Mouse (Mus musculus) hindbrain, embryonic 15.5 days (tissue): ENCODE results near the gene Timp3. TPM values are rescaled to one million over a fixed set of nuclear protein-coding genes. Genes with fewer than 3 reads are reported as not detected.

Experiments
- ATAC-seq: fragments of 200-750 bp; cut with Nextera tagmentation; 2 replicates; pipeline ENCODE4 v1.8.0; 2017; ENCODE audit warnings: low read depth, moderate number of reproducible peaks, moderate TSS enrichment; ENCODE audit not compliant: low FRiP score
- H3K27ac ChIP-seq: fragments of 300-500 bp; sonication (generic); replicated peaks from 2 replicates; pipeline ENCODE4 v1.5.1; 2015; ENCODE audit warnings: mild to moderate bottlenecking, inconsistent platforms
- H3K27me3 ChIP-seq: fragments of 300-500 bp; sonication (generic); 2 replicates; pipeline ENCODE4 v1.6.1; 2015; ENCODE audit warnings: control low read depth, inconsistent platforms
- H3K36me3 ChIP-seq: fragments of 300-500 bp; sonication (generic); 2 replicates; pipeline ENCODE4 v1.6.1; 2015; ENCODE audit warnings: control low read depth, inconsistent platforms
- H3K4me1 ChIP-seq: fragments of 300-500 bp; sonication (generic); replicated peaks from 2 replicates; pipeline ENCODE4 v1.6.1; 2015; ENCODE audit warnings: control low read depth, inconsistent platforms
- H3K4me2 ChIP-seq: fragments of 300-500 bp; sonication (generic); 2 replicates; pipeline ENCODE4 v1.6.1; 2015; ENCODE audit warnings: moderate library complexity, mild to moderate bottlenecking, inconsistent platforms
- H3K4me3 ChIP-seq: fragments of 300-500 bp; sonication (generic); 2 replicates; pipeline ENCODE4 v1.5.1; 2015; ENCODE audit warnings: mild to moderate bottlenecking, inconsistent platforms
- H3K9ac ChIP-seq: fragments of 300-500 bp; sonication (generic); 2 replicates; pipeline ENCODE4 v1.6.1; 2015; ENCODE audit warnings: inconsistent platforms
- H3K9me3 ChIP-seq: fragments of 300-500 bp; sonication (generic); 2 replicates; pipeline ENCODE4 v1.6.1; 2016; ENCODE audit warnings: control low read depth, inconsistent platforms
- WGBS: fragments of 180-500 bp; shearing (Covaris S2); methylation state at CpG from one replicate; pipeline ENCODE4 v1.1.7; 2015; 5-methylcytosine and 5-hydroxymethylcytosine counted together
- polyA plus RNA-seq: library from polyadenylated mRNA; unstranded; fragments of >200 nt; fragmentation: Nextera tagmentation; extraction: Ambion mirVana; gene quantifications from 2 replicates; pipeline ENCODE4 v1.2.1, GENCODE M21; 2015

Timp3 gene
- polyA plus RNA-seq, 1 experiment from 2014 or later, result 42.2 TPM

GRCm38 (mm10) chr10:86342713-86343112, 42.5 kb downstream of the Timp3 start:
- Histone ChIP-seq H3K27me3 (no peaks in the 10 kb centered on the region), H3K4me2 (no peak overlapping the region), H3K36me3 (no peaks in the 10 kb centered on the region), H3K9ac (no peak overlapping the region), H3K27ac (no peak overlapping the region), H3K4me3 (no peak overlapping the region), H3K4me1 (peaks cover 37% of the 10 kb centered on the region), H3K9me3 (no peaks in the 10 kb centered on the region)
- 60% methylated on average over 7 of the region's 7 CpGs for WGBS
- no peak for ATAC-seq

GRCm38 (mm10) chr10:86343362-86343761, 43.2 kb downstream of the Timp3 start:
- 0 out of 2 replicates have a peak, but pooled peaks cover under 1% of the 10 kb centered on the region for H3K36me3 ChIP-seq
- no peaks in the 10 kb centered on the region for H3K9me3 ChIP-seq
- no peaks in the 10 kb centered on the region for H3K27me3 ChIP-seq

GRCm38 (mm10) chr10:86343931-86344330, 43.8 kb downstream of the Timp3 start:
- no peak for ATAC-seq
- WGBS, result 91% methylated on average over 7 of the region's 7 CpGs

More at GRCm38 (mm10) chr10:86343362-86343761, 43.2 kb downstream of the Timp3 start:
- no peak overlapping the region for H3K27ac ChIP-seq
- no peak overlapping the region for H3K9ac ChIP-seq
- no peak for ATAC-seq
- H3K4me1 ChIP-seq, result peaks cover 33% of the 10 kb centered on the region
- WGBS, result 86% methylated on average over 6 of the region's 6 CpGs
- H3K4me3 ChIP-seq, result no peak overlapping the region
- no peak overlapping the region for H3K4me2 ChIP-seq

GRCm38 (mm10) chr10:86344654-86345053, 44.5 kb downstream of the Timp3 start:
- no peak for ATAC-seq
- no peak overlapping the region for H3K4me2 ChIP-seq
- no peaks in the 10 kb centered on the region for H3K27me3 ChIP-seq
- WGBS, result 80% methylated on average over 6 of the region's 6 CpGs
- H3K4me3 ChIP-seq, result no peak overlapping the region
- H3K27ac ChIP-seq, result no peak overlapping the region
- no peaks in the 10 kb centered on the region for H3K9me3 ChIP-seq
- H3K4me1 ChIP-seq, result peaks cover 25% of the 10 kb centered on the region
- no peak overlapping the region for H3K9ac ChIP-seq
- 0 out of 2 replicates have a peak, but pooled peaks cover 3% of the 10 kb centered on the region for H3K36me3 ChIP-seq

More at GRCm38 (mm10) chr10:86343931-86344330, 43.8 kb downstream of the Timp3 start:
- no peaks in the 10 kb centered on the region for H3K9me3 ChIP-seq
- no peak overlapping the region for H3K27ac ChIP-seq
- no peak overlapping the region for H3K4me2 ChIP-seq
- H3K9ac ChIP-seq, result no peak overlapping the region
- H3K4me1 ChIP-seq, result peaks cover 33% of the 10 kb centered on the region
- H3K27me3 ChIP-seq, result no peaks in the 10 kb centered on the region
- no peak overlapping the region for H3K4me3 ChIP-seq
- H3K36me3 ChIP-seq, result 0 out of 2 replicates have a peak, but pooled peaks cover 3% of the 10 kb centered on the region

- 96% methylated on average over 9 of the region's 9 CpGs for WGBS
- Histone ChIP-seq H3K9me3 (no peaks in the 10 kb centered on the region), H3K36me3 (peaks cover 8% of the 10 kb centered on the region; the same call in 1 of the 2 replicates), H3K27ac (no peak overlapping the region), H3K9ac (no peak overlapping the region), H3K4me2 (no peak overlapping the region), H3K27me3 (no peaks in the 10 kb centered on the region), H3K4me1 (peaks cover 16% of the 10 kb centered on the region; the same call in 1 of the 2 replicates), H3K4me3 (no peak overlapping the region)
- no peak for ATAC-seq
These were observed 45.5 kb downstream of the Timp3 start for GRCm38 (mm10) chr10:86345645-86346044.

- Histone ChIP-seq H3K27ac (no peak overlapping the region), H3K9ac (no peak overlapping the region), H3K9me3 (no peaks in the 10 kb centered on the region), H3K4me2 (no peak overlapping the region), H3K36me3 (peaks cover 9% of the 10 kb centered on the region; the same call in 1 of the 2 replicates), H3K27me3 (no peaks in the 10 kb centered on the region), H3K4me1 (peaks cover 16% of the 10 kb centered on the region; the same call in 1 of the 2 replicates), H3K4me3 (no peak overlapping the region)
- ATAC-seq, result no peak
- WGBS, result 56% methylated on average over 3 of the region's 3 CpGs
These were observed 46.2 kb downstream of the Timp3 start for GRCm38 (mm10) chr10:86346235-86346840.

- Histone ChIP-seq H3K9me3 (no peaks in the 10 kb centered on the region), H3K9ac (no peak overlapping the region), H3K4me2 (no peak overlapping the region), H3K4me3 (no peak overlapping the region), H3K36me3 (peaks cover 31% of the 10 kb centered on the region), H3K27me3 (no peaks in the 10 kb centered on the region), H3K27ac (no peak overlapping the region), H3K4me1 (no peaks in the 10 kb centered on the region)
- no peak for ATAC-seq
- WGBS, result 86% methylated on average over 2 of the region's 2 CpGs
These were observed 51.1 kb downstream of the Timp3 start for GRCm38 (mm10) chr10:86351287-86351686.

- ATAC-seq, result no peak
These were observed 52.3 kb downstream of the Timp3 start for GRCm38 (mm10) chr10:86352521-86352920.

GRCm38 (mm10) chr10:86356819-86357563, 56.8 kb downstream of the Timp3 start:
- Histone ChIP-seq H3K9me3 (no peaks in the 10 kb centered on the region), H3K4me2 (no peak overlapping the region), H3K27ac (no peak overlapping the region), H3K36me3 (peaks cover 22% of the 10 kb centered on the region), H3K27me3 (no peaks in the 10 kb centered on the region), H3K9ac (no peak overlapping the region), H3K4me3 (no peak overlapping the region), H3K4me1 (0 out of 2 replicates have a peak, but pooled peaks cover 11% of the 10 kb centered on the region)
- WGBS, result 61% methylated on average over 5 of the region's 5 CpGs
- no peak for ATAC-seq

More at GRCm38 (mm10) chr10:86352521-86352920, 52.3 kb downstream of the Timp3 start:
- no peaks in the 10 kb centered on the region for H3K27me3 ChIP-seq
- no peak overlapping the region for H3K27ac ChIP-seq
- H3K4me2 ChIP-seq, result no peak overlapping the region
- H3K4me1 ChIP-seq, result no peaks in the 10 kb centered on the region
- peaks cover 31% of the 10 kb centered on the region for H3K36me3 ChIP-seq
- no peak overlapping the region for H3K9ac ChIP-seq
- 94% methylated on average over 3 of the region's 3 CpGs for WGBS
- no peaks in the 10 kb centered on the region for H3K9me3 ChIP-seq
- H3K4me3 ChIP-seq, result no peak overlapping the region

- H3K9ac ChIP-seq, result no peak overlapping the region
- no peak for ATAC-seq
- 75% methylated on average over 7 of the region's 7 CpGs for WGBS
These were observed 58.3 kb downstream of the Timp3 start for GRCm38 (mm10) chr10:86358307-86358975.

GRCm38 (mm10) chr10:86359208-86359607, 59.0 kb downstream of the Timp3 start:
- H3K4me1 ChIP-seq, result 0 out of 2 replicates have a peak, but pooled peaks cover 11% of the 10 kb centered on the region
- H3K27me3 ChIP-seq, result no peaks in the 10 kb centered on the region
- ATAC-seq, result peak; percentile 67; the same call in 1 of the 2 replicates
- peak overlapping the region; percentile 37; the same call in 1 of the 2 replicates for H3K27ac ChIP-seq
- no peak overlapping the region for H3K9ac ChIP-seq
- no peak overlapping the region for H3K4me2 ChIP-seq
- H3K36me3 ChIP-seq, result peaks cover 2% of the 10 kb centered on the region; the same call in 1 of the 2 replicates
- 51% methylated on average over 2 of the region's 2 CpGs for WGBS
- H3K4me3 ChIP-seq, result no peak overlapping the region
- no peaks in the 10 kb centered on the region for H3K9me3 ChIP-seq

More at GRCm38 (mm10) chr10:86358307-86358975, 58.3 kb downstream of the Timp3 start:
- H3K27me3 ChIP-seq, result no peaks in the 10 kb centered on the region
- no peak overlapping the region for H3K4me2 ChIP-seq
- no peak overlapping the region for H3K4me3 ChIP-seq
- 0 out of 2 replicates have a peak overlapping the region, but pooled peaks have one; percentile 14 for H3K27ac ChIP-seq
- no peaks in the 10 kb centered on the region for H3K9me3 ChIP-seq
- 0 out of 2 replicates have a peak, but pooled peaks cover 11% of the 10 kb centered on the region for H3K4me1 ChIP-seq
- peaks cover 9% of the 10 kb centered on the region; the same call in 1 of the 2 replicates for H3K36me3 ChIP-seq
